Mouse (Mus musculus) testis, adult 2 months (tissue): ENCODE measurements at regions not wholly inside any gene's neighbourhood (a gene's known extent, or its start where the extent isn't known, plus 50 kb on each side); places are given as distances from the start of the nearest gene placed in this dataset.

Experiments used
- H3K27ac ChIP-seq: fragments of 200-500 bp; 2 replicates; pipeline ENCODE4 v1.5.1; 2012; ENCODE audit warnings: low read depth, low read length; ENCODE audit not compliant: control insufficient read depth, insufficient read depth
- H3K27me3 ChIP-seq: fragments of 200-500 bp; 2 replicates; pipeline ENCODE4 v1.6.1; 2012; ENCODE audit warnings: mild to moderate bottlenecking, low read length, moderate library complexity; ENCODE audit not compliant: control insufficient read depth, insufficient read depth
- H3K36me3 ChIP-seq: fragments of 200-500 bp; 2 replicates; pipeline ENCODE4 v1.6.1; 2012; ENCODE audit warnings: mild to moderate bottlenecking, low read length; ENCODE audit not compliant: control insufficient read depth, insufficient read depth
- H3K4me1 ChIP-seq: fragments of 200-500 bp; 2 replicates; pipeline ENCODE4 v1.6.1; 2012; ENCODE audit warnings: low read length; ENCODE audit not compliant: control insufficient read depth, insufficient read depth
- H3K4me3 ChIP-seq: fragments of 200-500 bp; 2 replicates; pipeline ENCODE4 v1.5.1; 2012; ENCODE audit warnings: low read depth, mild to moderate bottlenecking, low read length, moderate library complexity, mixed read lengths; ENCODE audit not compliant: control insufficient read depth
- CTCF ChIP-seq: fragments of 200-500 bp; IDR thresholded peaks from 2 replicates; pipeline ENCODE4 v1.5.1; 2012; ENCODE audit warnings: low read depth, mild to moderate bottlenecking, inconsistent platforms, low read length, moderate library complexity; ENCODE audit not compliant: control insufficient read depth, insufficient read depth, insufficient replicate concordance
- POLR2A ChIP-seq: fragments of 200-500 bp; IDR thresholded peaks from 2 replicates; pipeline ENCODE4 v1.6.1; 2012; ENCODE audit warnings: low read depth, mild to moderate bottlenecking, inconsistent platforms, low read length, moderate library complexity; ENCODE audit not compliant: control insufficient read depth

- Histone ChIP-seq H3K4me1 (no peaks in the 10 kb centered on the region; the same call in 1 of the 2 replicates), H3K27me3 (no peaks in the 10 kb centered on the region), H3K27ac (no peak overlapping the region), H3K4me3 (no peak overlapping the region), H3K36me3 (no peaks in the 10 kb centered on the region)
- TF ChIP-seq POLR2A (no peak), CTCF (no peak)
Observed at GRCm38 (mm10) chr8:35256958-35257357, 508.6 kb upstream of the Gm19410 start.

DNA sequence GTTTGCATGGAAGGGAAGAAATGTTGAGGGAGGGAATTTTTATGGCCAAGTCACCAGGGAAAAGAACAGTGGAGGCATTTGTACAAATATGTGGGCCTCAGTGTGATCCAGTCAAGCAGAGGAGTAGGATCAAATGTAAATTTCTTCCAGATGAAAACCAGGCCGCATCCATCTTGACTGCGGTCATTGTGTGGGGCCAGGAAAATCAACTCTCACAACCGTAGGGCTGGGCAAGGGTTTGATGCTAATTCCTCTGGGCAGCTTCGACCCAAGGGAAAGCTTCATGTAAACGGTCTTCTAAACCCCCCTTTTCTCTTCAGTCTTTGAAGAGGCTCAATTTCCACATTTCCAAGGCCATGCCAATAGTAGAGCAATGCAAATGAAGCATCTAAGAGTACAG lies 497.4 kb upstream of the Gm19410 start:
- Histone ChIP-seq H3K27ac (no peak overlapping the region), H3K36me3 (no peaks in the 10 kb centered on the region), H3K4me1 (no peaks in the 10 kb centered on the region), H3K4me3 (no peak overlapping the region), H3K27me3 (no peaks in the 10 kb centered on the region)
- TF ChIP-seq POLR2A (no peak), CTCF (no peak)

GRCm38 (mm10) chr8:35268986-35269385 lies 496.6 kb upstream of the Gm19410 start:
- Histone ChIP-seq H3K4me3 (no peak overlapping the region), H3K27ac (no peak overlapping the region), H3K4me1 (no peaks in the 10 kb centered on the region), H3K27me3 (no peaks in the 10 kb centered on the region), H3K36me3 (no peaks in the 10 kb centered on the region)
- TF ChIP-seq POLR2A (no peak), CTCF (no peak)

DNA sequence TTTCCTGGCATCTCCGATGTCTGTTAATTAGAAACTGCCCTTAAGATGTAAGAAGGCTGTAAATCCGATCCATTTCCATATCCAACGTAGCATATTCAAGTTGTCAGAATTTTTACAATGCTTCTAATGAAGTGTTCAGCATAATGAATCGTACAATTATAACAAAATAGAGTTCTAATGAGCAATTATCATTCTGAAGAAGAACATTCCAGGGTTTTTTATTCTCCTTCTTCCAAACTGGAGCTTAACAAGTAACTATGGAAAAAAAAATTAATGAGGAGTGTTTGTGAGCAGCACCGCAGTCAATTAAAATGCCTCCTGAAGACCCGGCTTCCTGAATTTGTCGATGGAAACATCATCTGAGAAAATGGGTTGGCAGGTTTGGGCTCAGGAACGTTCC lies 489.6 kb upstream of the Gm19410 start:
- H3K36me3 ChIP-seq: no peaks in the 10 kb centered on the region
- H3K4me3 ChIP-seq: no peak overlapping the region
- no peaks in the 10 kb centered on the region for H3K27me3 ChIP-seq
- H3K4me1 ChIP-seq: no peaks in the 10 kb centered on the region
- H3K27ac ChIP-seq: no peak overlapping the region
- TF ChIP-seq CTCF: no peak
- TF ChIP-seq POLR2A: no peak

DNA sequence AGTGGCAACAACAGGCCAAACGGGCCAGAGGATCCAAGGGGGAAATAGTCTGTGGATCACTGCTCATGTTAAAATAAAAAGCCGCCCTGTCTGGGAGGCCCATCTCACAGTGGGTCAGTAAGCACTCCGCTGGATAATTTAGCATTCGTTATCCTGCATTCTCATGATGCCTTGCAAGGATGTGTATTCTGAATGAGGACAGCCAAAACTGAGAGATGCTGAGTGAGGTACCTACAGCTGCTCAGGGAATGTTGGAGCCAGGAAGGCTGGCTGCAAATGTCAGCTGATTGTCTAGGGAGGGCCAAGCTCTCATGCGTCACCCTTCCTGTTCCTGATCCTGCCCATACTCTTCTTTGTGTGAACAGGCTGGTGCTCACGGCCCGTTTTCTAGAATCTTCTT lies 489.1 kb upstream of the Gm19410 start:
- H3K36me3 ChIP-seq: no peaks in the 10 kb centered on the region
- no peak for TF ChIP-seq POLR2A
- no peak for TF ChIP-seq CTCF
- H3K27ac ChIP-seq: no peak overlapping the region
- no peak overlapping the region for H3K4me3 ChIP-seq
- no peaks in the 10 kb centered on the region for H3K4me1 ChIP-seq
- no peaks in the 10 kb centered on the region for H3K27me3 ChIP-seq

DNA sequence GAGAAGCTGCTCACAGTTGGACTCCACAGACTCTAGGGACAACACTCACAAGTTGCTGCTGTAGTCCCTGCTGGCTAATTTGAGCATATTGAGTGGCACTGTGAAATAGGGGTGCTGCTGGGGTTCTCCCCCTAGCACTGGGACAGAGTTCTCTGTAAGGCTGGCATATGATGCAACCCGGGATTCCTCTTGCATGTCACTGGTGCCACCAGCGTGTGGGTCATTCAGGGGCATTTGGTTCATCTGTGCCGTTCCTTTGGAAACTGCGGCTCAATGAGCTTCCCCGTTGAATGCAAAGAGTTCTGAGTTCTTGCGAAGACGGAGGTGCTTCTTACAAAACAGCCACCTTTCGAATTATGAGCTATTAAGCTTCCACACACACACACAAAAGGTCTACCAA lies 486.6 kb upstream of the Gm19410 start:
- TF ChIP-seq POLR2A (no peak), CTCF (no peak)
- Histone ChIP-seq H3K4me3 (no peak overlapping the region), H3K36me3 (no peaks in the 10 kb centered on the region), H3K27me3 (no peaks in the 10 kb centered on the region), H3K4me1 (no peaks in the 10 kb centered on the region), H3K27ac (no peak overlapping the region)

DNA sequence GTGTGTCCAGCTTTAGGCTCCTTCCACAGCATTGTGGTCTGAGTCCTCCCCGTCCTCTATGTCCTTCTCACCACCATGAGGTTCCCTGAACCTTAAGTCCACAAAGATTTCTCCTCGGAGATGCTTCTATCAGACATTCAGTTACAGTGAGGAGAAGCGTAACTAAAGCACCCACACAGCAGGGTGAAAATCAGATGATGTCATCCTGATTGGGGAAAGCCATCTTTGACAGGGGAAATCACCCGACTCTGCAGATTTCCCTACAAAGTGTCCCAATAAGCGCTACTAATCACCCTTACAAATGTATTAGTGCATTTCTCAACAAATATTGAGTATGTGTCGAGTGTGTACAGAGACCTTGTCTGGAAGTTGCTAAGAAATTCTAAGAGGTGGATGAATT lies 484.8 kb upstream of the Gm19410 start:
- no peak overlapping the region for H3K4me3 ChIP-seq
- no peaks in the 10 kb centered on the region for H3K36me3 ChIP-seq
- TF ChIP-seq POLR2A: no peak
- no peak for TF ChIP-seq CTCF
- H3K4me1 ChIP-seq: no peaks in the 10 kb centered on the region
- no peak overlapping the region for H3K27ac ChIP-seq
- no peaks in the 10 kb centered on the region for H3K27me3 ChIP-seq

DNA sequence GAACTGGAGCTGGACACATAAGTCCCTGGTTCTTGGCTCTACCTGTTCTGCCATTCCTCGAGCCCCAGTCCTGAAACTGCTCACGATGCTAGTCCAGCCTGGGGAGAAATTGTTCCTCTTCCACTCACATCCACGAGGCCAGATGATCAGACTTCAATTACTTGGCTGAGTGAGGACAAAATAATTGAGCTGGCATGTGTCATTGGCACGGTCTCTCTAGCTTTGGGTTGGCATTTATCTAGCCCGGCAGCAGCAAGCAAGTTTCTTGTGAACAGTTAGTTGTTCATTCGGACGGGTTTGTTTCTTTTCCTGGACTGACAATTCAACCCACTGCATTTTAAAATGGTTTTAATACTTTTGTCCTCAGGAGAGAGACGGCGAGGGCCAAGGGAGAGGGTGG lies 482.2 kb upstream of the Gm19410 start:
- no peaks in the 10 kb centered on the region for H3K27me3 ChIP-seq
- no peak for TF ChIP-seq POLR2A
- TF ChIP-seq CTCF: no peak
- H3K4me1 ChIP-seq: no peaks in the 10 kb centered on the region
- H3K36me3 ChIP-seq: no peaks in the 10 kb centered on the region
- no peak overlapping the region for H3K27ac ChIP-seq
- no peak overlapping the region for H3K4me3 ChIP-seq
